Mouse (Mus musculus) CD4-positive, CD25-positive, alpha-beta regulatory T cell (primary cell): ENCODE data around the gene Zfp286. TPM values are rescaled to one million over a fixed set of nuclear protein-coding genes. Genes with fewer than 3 reads are reported as not detected.

ENCODE experiments used
- polyA plus RNA-seq: library from polyadenylated mRNA; unstranded; fragments of 100-300 nt; shearing (Covaris generic); gene quantifications from one replicate; pipeline ENCODE4 v1.2.1, GENCODE M21; 2017

The Zfp286 gene
- polyA plus RNA-seq, result 4.2 TPM

DNA sequence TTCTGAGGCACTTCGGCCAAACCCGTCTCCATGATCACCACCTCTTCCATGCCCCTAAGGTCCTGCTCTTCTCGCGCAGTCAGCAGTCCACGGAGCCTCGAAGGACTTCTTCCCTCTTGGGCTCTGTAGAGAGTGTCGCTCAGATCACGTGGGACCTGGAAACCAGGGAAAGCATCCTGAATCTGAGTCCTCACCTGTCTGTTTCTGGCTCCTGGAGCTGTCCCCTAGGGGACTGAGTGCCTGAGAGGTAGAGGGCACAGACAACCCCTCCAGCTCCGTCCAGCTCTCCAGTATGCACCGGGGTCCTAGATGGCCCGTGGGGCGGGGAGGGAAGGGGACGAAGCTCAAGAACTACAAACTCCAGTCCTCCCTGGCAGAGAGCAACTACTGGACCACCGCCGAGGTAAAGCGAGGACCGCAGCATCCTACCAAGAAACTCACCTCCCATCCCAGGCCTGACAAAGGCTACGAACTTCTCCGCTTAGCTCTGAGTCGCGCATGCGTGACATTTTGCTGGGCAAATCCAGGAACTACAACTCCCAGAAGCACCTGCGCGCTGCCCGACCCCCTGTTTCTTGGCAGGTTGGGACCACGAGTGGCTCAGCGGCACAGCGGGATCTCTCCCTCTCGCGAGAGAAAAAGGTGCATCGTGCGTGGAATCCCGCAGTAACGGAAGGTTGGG, at the start of gene Zfp286:
TSS of gene Zfp286 (minus strand) at position 528 of the 682 bp plus-strand sequence.

DNA sequence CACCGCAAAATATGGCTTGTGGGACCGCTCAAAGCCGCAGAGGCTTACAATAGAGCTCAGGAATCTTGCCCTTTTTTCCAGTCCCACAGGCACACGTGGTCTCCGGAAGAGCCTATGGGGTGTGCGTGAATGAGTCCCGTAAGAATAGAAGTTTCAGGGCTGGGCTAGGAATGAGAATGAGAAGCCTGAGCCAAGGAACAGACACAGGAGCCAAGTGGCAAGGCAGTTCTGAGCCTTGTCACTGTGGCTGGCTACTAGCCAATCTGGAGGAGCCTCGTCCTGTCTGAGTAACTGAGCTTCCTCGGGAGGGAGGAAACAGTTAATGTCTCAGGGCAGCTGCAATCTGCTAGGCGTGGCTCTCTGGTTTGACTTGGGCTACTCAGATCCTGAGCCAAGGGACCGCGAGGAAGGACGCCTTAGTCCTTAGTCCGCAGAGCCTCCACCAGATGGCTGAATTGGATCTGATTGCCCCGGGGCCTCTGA, 30.8 kb upstream of the Zfp286 start, which contains the start of gene Trim16:
TSS of gene Trim16 (plus strand) at position 173 of the 483 bp plus-strand sequence.

DNA sequence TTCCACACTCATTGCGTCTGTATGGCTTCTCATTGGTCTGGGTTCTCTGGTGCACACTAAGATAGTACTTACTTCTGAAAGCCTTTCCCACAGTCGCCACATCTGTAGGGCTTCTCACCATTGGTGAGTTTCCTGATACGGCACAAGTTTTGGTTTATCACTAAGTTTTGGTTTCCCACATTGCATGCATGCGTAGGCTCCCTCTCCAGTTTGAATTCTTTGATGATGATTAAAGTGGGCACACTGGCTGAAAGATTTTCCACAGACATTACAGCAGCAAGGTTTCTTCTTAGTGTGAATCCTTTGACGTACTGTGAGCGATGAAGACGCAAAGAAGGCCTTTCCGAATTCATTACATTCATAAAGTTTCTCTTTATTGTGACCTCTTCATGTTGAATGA, 36.5 kb downstream of the Zfp286 start, which contains the start of gene Gm10428:
TSS of gene Gm10428 (plus strand) at position 321 of the 400 bp plus-strand sequence.

DNA sequence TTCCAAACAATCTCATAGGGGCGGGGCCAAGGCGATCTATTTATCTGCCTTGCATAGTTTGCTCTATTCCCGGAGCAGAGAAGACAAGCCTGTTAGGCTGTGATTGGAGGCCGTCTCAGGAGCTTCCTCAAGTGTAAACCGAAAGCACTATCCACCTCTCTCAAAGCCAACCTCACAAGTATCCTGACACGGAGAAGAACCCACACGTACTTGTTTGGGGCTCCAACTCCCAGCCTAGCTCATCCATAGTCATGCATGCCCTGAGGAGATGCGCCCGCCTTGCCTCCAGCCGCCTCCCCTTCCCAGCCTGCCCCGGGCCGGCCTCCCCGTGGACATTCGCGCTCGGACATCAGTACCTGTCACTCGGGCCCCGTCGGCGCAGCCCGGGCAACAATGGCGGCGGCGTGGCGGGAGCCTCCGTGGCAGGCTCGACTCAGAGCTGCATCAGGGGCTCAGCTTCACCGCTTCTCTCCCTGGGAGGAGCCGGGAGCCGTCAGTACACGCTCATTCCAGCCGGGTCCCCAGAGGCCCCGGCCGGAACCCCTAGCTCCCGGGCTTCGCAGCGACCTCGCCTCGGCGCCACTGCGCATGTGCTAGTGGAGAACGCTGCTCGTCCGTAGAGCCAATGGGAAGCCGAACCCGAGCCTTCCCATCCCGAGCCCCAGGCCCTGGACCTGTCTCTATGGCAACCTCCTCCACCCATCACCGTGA, 57.8 kb downstream of the Zfp286 start, which contains the start of gene Zfp287:
TSS of gene Zfp287 (minus strand) at position 595 of the 711 bp plus-strand sequence.

Other genes starting within 250 kb of the Zfp286 start
- 2,356 TPM for gene Ubb, start 238.3 kb downstream of the Zfp286 start, polyA plus RNA-seq
- gene Trpv2, start 215.0 kb downstream of the Zfp286 start, polyA plus RNA-seq, result 88.9 TPM
- gene Lrrc75a, start 140.9 kb downstream of the Zfp286 start, polyA plus RNA-seq, result 4.2 TPM
- 44.2 TPM for gene Mmgt2, start 140.8 kb downstream of the Zfp286 start, polyA plus RNA-seq
- gene Zfp287, start 57.6 kb downstream of the Zfp286 start, polyA plus RNA-seq, result 26.8 TPM
- gene Gm10428, start 36.4 kb downstream of the Zfp286 start, polyA plus RNA-seq, result not detected
- gene Trim16, start 30.8 kb upstream of the Zfp286 start, polyA plus RNA-seq, result 1.7 TPM
- 4.5 TPM for gene Fbxw10, start 57.6 kb upstream of the Zfp286 start, polyA plus RNA-seq
- 47.5 TPM for gene Tvp23b, start 90.0 kb upstream of the Zfp286 start, polyA plus RNA-seq
- not detected for gene Cdrt4, start 161.7 kb upstream of the Zfp286 start, polyA plus RNA-seq